Mouse (Mus musculus) CH12.LX (cell line): ENCODE data around the gene Ttc7b. TPM values are rescaled to one million over a fixed set of nuclear protein-coding genes. Genes with fewer than 3 reads are reported as not detected.

ENCODE experiments used
- DNase-seq: peaks from one replicate; pipeline ENCODE4 v3.0.0-alpha.2; 2013; ENCODE audit errors: extremely low read depth
- H3K27ac ChIP-seq: 2 replicates; pipeline ENCODE4 v1.5.1; 2012; ENCODE audit warnings: low read depth, mild to moderate bottlenecking, control low read depth, moderate library complexity; ENCODE audit not compliant: insufficient read depth
- H3K27me3 ChIP-seq: replicated peaks from 2 replicates; pipeline ENCODE3; 2012; ENCODE audit warnings: inconsistent platforms
- H3K36me3 ChIP-seq, 2 experiments: replicated peaks in 1 of 2; 2 replicates each; pipeline versions ENCODE3 to v1.6.1; 2012; ENCODE audit warnings: inconsistent platforms in 1 of 2, low read length in 1 of 2, mild to moderate bottlenecking in 1 of 2, mixed read lengths in 1 of 2, moderate library complexity in 1 of 2; ENCODE audit not compliant: control insufficient read depth in 1 of 2, insufficient read depth in 1 of 2
- H3K4me1 ChIP-seq, 2 experiments: 2 replicates each; pipeline ENCODE4 v1.6.1; 2012; ENCODE audit warnings: inconsistent platforms in 1 of 2, moderate library complexity in 1 of 2; ENCODE audit not compliant: insufficient read depth in 2 of 2, control insufficient read depth in 1 of 2
- H3K4me2 ChIP-seq: 2 replicates; pipeline ENCODE4 v1.6.1; 2012; ENCODE audit warnings: low read depth, mild to moderate bottlenecking, control low read depth; ENCODE audit not compliant: poor library complexity, insufficient read depth, severe bottlenecking
- H3K4me3 ChIP-seq, 3 experiments: fragments of 150-350 bp in 1 of 3; sonication (generic) in 1 of 3; replicated peaks in 1 of 3; 2 replicates each; pipeline versions ENCODE3 to v1.5.1; 2011 to 2012; ENCODE audit warnings: low read depth in 2 of 3, low read length in 2 of 3, mild to moderate bottlenecking in 2 of 3, moderate library complexity in 2 of 3, control low read depth in 1 of 3, improper control_type of control experiment in 1 of 3, inconsistent platforms in 1 of 3, mixed read lengths in 1 of 3; ENCODE audit not compliant: poor library complexity in 1 of 3
- H3K79me2 ChIP-seq: replicated peaks from 2 replicates; pipeline ENCODE4 v1.6.1; 2012; ENCODE audit warnings: mild to moderate bottlenecking, moderate library complexity; ENCODE audit not compliant: control insufficient read depth, poor library complexity, insufficient read depth, severe bottlenecking; ENCODE audit errors: extremely low read depth
- H3K9ac ChIP-seq: 2 replicates; pipeline ENCODE4 v1.6.1; 2012; ENCODE audit warnings: low read depth, mild to moderate bottlenecking, control low read depth, moderate library complexity; ENCODE audit not compliant: insufficient read depth
- H3K9me3 ChIP-seq: replicated peaks from 2 replicates; pipeline ENCODE3; 2012; ENCODE audit warnings: low read length, inconsistent platforms, mixed read lengths
- CHD1 ChIP-seq: IDR thresholded peaks from 2 replicates; pipeline ENCODE4 v1.6.1; 2012; ENCODE audit warnings: low read depth, low read length, improper control_type of control experiment, inconsistent platforms
- CTCF ChIP-seq, 2 experiments: IDR thresholded peaks in 1 of 2; conservative IDR thresholded peaks in 1 of 2; 2 replicates each; pipeline ENCODE4 v1.5.1; 2011 to 2012; ENCODE audit warnings: low read depth in 2 of 2, low read length in 2 of 2, improper control_type of control experiment in 1 of 2, inconsistent platforms in 1 of 2, mild to moderate bottlenecking in 1 of 2, moderate library complexity in 1 of 2
- E2F4 ChIP-seq: IDR thresholded peaks from 2 replicates; pipeline ENCODE4 v1.6.1; 2011; ENCODE audit warnings: low read depth, low read length, improper control_type of control experiment; ENCODE audit not compliant: insufficient replicate concordance
- ELF1 ChIP-seq: IDR thresholded peaks from 2 replicates; pipeline ENCODE4 v1.6.1; 2014; ENCODE audit warnings: low read depth, mild to moderate bottlenecking, inconsistent platforms, low read length, improper control_type of control experiment
- EP300 ChIP-seq: IDR thresholded peaks from 2 replicates; pipeline ENCODE4 v1.6.1; 2011; ENCODE audit warnings: low read length, improper control_type of control experiment
- ETS1 ChIP-seq: conservative IDR thresholded peaks from 2 replicates; pipeline ENCODE4 v1.6.1; 2012; ENCODE audit warnings: low read depth, mild to moderate bottlenecking, inconsistent platforms, low read length, improper control_type of control experiment, moderate library complexity
- GABPA ChIP-seq: IDR thresholded peaks from 2 replicates; pipeline ENCODE4 v1.6.1; 2012; ENCODE audit warnings: low read depth, low read length, improper control_type of control experiment, inconsistent platforms; ENCODE audit not compliant: insufficient replicate concordance
- HCFC1 ChIP-seq: IDR thresholded peaks from 2 replicates; pipeline ENCODE4 v1.6.1; 2012; ENCODE audit warnings: low read depth, mild to moderate bottlenecking, inconsistent platforms, low read length, improper control_type of control experiment
- IRF4 ChIP-seq: IDR thresholded peaks from 2 replicates; pipeline ENCODE4 v1.6.1; 2014; ENCODE audit warnings: low read depth, mild to moderate bottlenecking, inconsistent platforms, low read length, improper control_type of control experiment
- MAX ChIP-seq: IDR thresholded peaks from 2 replicates; pipeline ENCODE4 v1.6.1; 2011; ENCODE audit warnings: low read length, improper control_type of control experiment
- MAZ ChIP-seq: IDR thresholded peaks from 2 replicates; pipeline ENCODE4 v1.6.1; 2012; ENCODE audit warnings: low read depth, mild to moderate bottlenecking, inconsistent platforms, low read length, improper control_type of control experiment, moderate library complexity
- NELFE ChIP-seq: IDR thresholded peaks from 2 replicates; pipeline ENCODE4 v1.6.1; 2011; ENCODE audit warnings: low read depth, low read length, improper control_type of control experiment
- NRF1 ChIP-seq: IDR thresholded peaks from 2 replicates; pipeline ENCODE4 v1.6.1; 2014; ENCODE audit warnings: low read depth, mild to moderate bottlenecking, inconsistent platforms, low read length, improper control_type of control experiment, moderate library complexity
- POLR2A ChIP-seq: IDR thresholded peaks from 2 replicates; pipeline ENCODE4 v1.6.1; 2011; ENCODE audit warnings: low read depth, mild to moderate bottlenecking, improper control_type of control experiment, low read length
- RAD21 ChIP-seq: IDR thresholded peaks from 2 replicates; pipeline ENCODE4 v1.6.1; 2011; ENCODE audit warnings: low read depth, mild to moderate bottlenecking, low read length, improper control_type of control experiment, moderate library complexity
- RCOR1 ChIP-seq: conservative IDR thresholded peaks from 2 replicates; pipeline ENCODE4 v1.6.1; 2012; ENCODE audit warnings: low read depth, mild to moderate bottlenecking, inconsistent platforms, low read length, improper control_type of control experiment
- SIN3A ChIP-seq: IDR thresholded peaks from 2 replicates; pipeline ENCODE4 v1.6.1; 2012; ENCODE audit warnings: low read length, improper control_type of control experiment, inconsistent platforms
- USF2 ChIP-seq: conservative IDR thresholded peaks from 2 replicates; pipeline ENCODE4 v1.6.1; 2011; ENCODE audit warnings: low read depth, low read length, improper control_type of control experiment
- ZC3H11A ChIP-seq: IDR thresholded peaks from 2 replicates; pipeline ENCODE4 v1.6.1; 2012; ENCODE audit warnings: low read depth, mild to moderate bottlenecking, inconsistent platforms, low read length, improper control_type of control experiment
- ZNF384 ChIP-seq: IDR thresholded peaks from 2 replicates; pipeline ENCODE4 v1.6.1; 2012; ENCODE audit warnings: low read depth, low read length, improper control_type of control experiment, inconsistent platforms
- dilution Hi-C: fragments of 300-500 bp; cut with MboI; formaldehyde crosslinking; loops from 2 replicates; pipeline ENCODE4 v1.14.3; 2020; ENCODE audit warnings: low sequenced_read_pairs; ENCODE audit not compliant: extremely low pct_unique_long_range_greater_than_20kb, extremely low pct_ligation_motif_present
- in situ Hi-C: fragments of 300-500 bp; cut with MboI; formaldehyde crosslinking; loops from 3 replicates; pipeline ENCODE4 v1.14.3; 2019; ENCODE audit warnings: low sequenced_read_pairs, low pct_ligation_motif_present, low pct_unique_long_range_greater_than_20kb, mixed read lengths
- polyA plus RNA-seq: library from polyadenylated mRNA; unstranded; fragments of >175 nt; gene quantifications from 2 replicates; pipeline ENCODE4 v1.2.1, GENCODE M21; 2012; ENCODE audit warnings: low read depth; ENCODE audit not compliant: insufficient read length
- total RNA-seq, 2 experiments: library from RNA; depleted of rRNA; stranded (reverse); fragments of 300-350 nt in 1 of 2; fragments of >200 nt in 1 of 2; gene quantifications; 2 replicates each; pipeline ENCODE4 v1.2.3; 2012 to 2014

Ttc7b gene
- total and polyA plus RNA-seq, 3 experiments, result 7.8 to 18.3 (median 12.7) TPM

GRCm38 (mm10) chr12:100309201-100309600, 211.4 kb downstream of the Ttc7b start:
- Histone ChIP-seq H3K4me3 (no peak overlapping the region), H3K9me3 (no peaks in the 10 kb centered on the region), H3K36me3 (peaks cover 0 to 44% of the 10 kb centered on the region in 2 experiments), H3K9ac (no peak overlapping the region), H3K4me1 (peaks cover 6 to 28% of the 10 kb centered on the region in 2 experiments)
- no peak for DNase-seq
- dilution Hi-C loops (no loop called here), in situ Hi-C loops (no loop called here)
- no peak for TF ChIP-seq NRF1
- no peak for TF ChIP-seq MAZ
- no peak for TF ChIP-seq EP300
- TF ChIP-seq ETS1, result no peak
- no peak for TF ChIP-seq ZNF384
- TF ChIP-seq POLR2A, result no peak
- no peak for TF ChIP-seq CHD1
- no peak for TF ChIP-seq E2F4
- TF ChIP-seq USF2, result no peak
- TF ChIP-seq ELF1, result no peak
- TF ChIP-seq, all 38 proteins: peak for 0
- H3K27me3 ChIP-seq, result no peaks in the 10 kb centered on the region
- H3K79me2 ChIP-seq, result no peaks in the 10 kb centered on the region
- no peak overlapping the region for H3K4me2 ChIP-seq
- H3K27ac ChIP-seq, result no peak overlapping the region

- TF ChIP-seq HCFC1 (no peak), GABPA (no peak), ZNF384 (no peak), CTCF (conservative IDR thresholded peaks at IDR 0.05 in 1 of 2, IDR thresholded peaks at IDR 0.05 in 1 of 2; ENCODE audit: low read depth in 2 of 2, low read length in 2 of 2) (no peak), MAZ (no peak), MAX (no peak), ZC3H11A (no peak), RCOR1 (no peak), NELFE (no peak), RAD21 (no peak), IRF4 (no peak), SIN3A (no peak)
- TF ChIP-seq, all 38 proteins: peak for 0
- H3K4me3 ChIP-seq, result no peak overlapping the region
- no peak overlapping the region for H3K27ac ChIP-seq
- DNase-seq, result no peak
- H3K4me2 ChIP-seq, result no peak overlapping the region
- peaks cover 6 to 32% of the 10 kb centered on the region in 2 experiments for H3K4me1 ChIP-seq
- H3K9ac ChIP-seq, result no peak overlapping the region
- H3K79me2 ChIP-seq, result no peaks in the 10 kb centered on the region
- H3K27me3 ChIP-seq, result no peaks in the 10 kb centered on the region
- H3K9me3 ChIP-seq, result no peaks in the 10 kb centered on the region
- dilution Hi-C loops, result no loop called here
- in situ Hi-C loops, result no loop called here
- H3K36me3 ChIP-seq, result peaks cover 0 to 38% of the 10 kb centered on the region in 2 experiments
These were observed 212.9 kb downstream of the Ttc7b start for GRCm38 (mm10) chr12:100307501-100308260.
